Mouse (Mus musculus) C2C12 (cell line): ENCODE measurements at regions not wholly inside any gene's neighbourhood (a gene's known extent, or its start where the extent isn't known, plus 50 kb on each side); places are given as distances from the start of the nearest gene placed in this dataset.

ENCODE experiments used
- CTCF ChIP-seq: IDR thresholded peaks from one replicate; pipeline ENCODE4 v1.5.1; 2011; ENCODE audit not compliant: control insufficient read depth, insufficient read depth, insufficient read length
- MAX ChIP-seq: IDR thresholded peaks from one replicate; pipeline ENCODE4 v1.6.1; 2011; ENCODE audit warnings: mild to moderate bottlenecking, control low read depth
- MYOD1 ChIP-seq: IDR thresholded peaks from one replicate; pipeline ENCODE4 v1.6.1; 2011; ENCODE audit warnings: low read depth; ENCODE audit not compliant: control insufficient read depth, insufficient read length
- MYOG ChIP-seq: IDR thresholded peaks from one replicate; pipeline ENCODE4 v1.6.1; 2011; ENCODE audit not compliant: control insufficient read depth, insufficient read length; ENCODE audit errors: extremely low read depth
- USF1 ChIP-seq: IDR thresholded peaks from one replicate; pipeline ENCODE4 v1.6.1; 2011; ENCODE audit warnings: low read depth, mild to moderate bottlenecking, control low read depth, moderate library complexity

DNA sequence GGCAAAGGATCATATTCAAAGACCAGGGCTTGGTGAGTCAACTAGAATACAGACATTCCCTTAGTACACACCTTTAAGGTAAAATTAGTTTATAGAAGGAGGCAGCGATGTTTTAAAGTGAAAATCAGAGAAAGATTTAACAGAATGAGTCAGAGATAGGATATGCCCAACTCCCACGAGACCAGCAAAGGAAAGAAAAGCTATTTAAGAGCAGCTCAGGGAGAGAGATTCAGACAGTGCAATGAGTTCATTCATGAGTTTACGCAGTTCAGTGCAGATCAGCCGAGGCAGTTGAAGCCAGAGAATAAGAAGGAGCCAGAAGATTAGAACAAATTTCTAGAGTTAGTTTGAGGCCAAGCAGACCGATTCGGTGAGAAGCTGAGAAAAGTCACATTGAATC lies 273.4 kb downstream of the Cxxc4 start:
- TF ChIP-seq USF1 (no peak), CTCF (no peak), MAX (no peak), MYOG (no peak), MYOD1 (no peak)
